Mouse (Mus musculus) CH12.LX (cell line): ENCODE measurements at regions not wholly inside any gene's neighbourhood (a gene's known extent, or its start where the extent isn't known, plus 50 kb on each side); places are given as distances from the start of the nearest gene placed in this dataset.

Experiments used
- CTCF ChIP-seq, 2 experiments: IDR thresholded peaks in 1 of 2; conservative IDR thresholded peaks in 1 of 2; 2 replicates each; pipeline ENCODE4 v1.5.1; 2011 to 2012; ENCODE audit warnings: low read depth in 2 of 2, low read length in 2 of 2, improper control_type of control experiment in 1 of 2, inconsistent platforms in 1 of 2, mild to moderate bottlenecking in 1 of 2, moderate library complexity in 1 of 2
- E2F4 ChIP-seq: IDR thresholded peaks from 2 replicates; pipeline ENCODE4 v1.6.1; 2011; ENCODE audit warnings: low read depth, low read length, improper control_type of control experiment; ENCODE audit not compliant: insufficient replicate concordance
- EP300 ChIP-seq: IDR thresholded peaks from 2 replicates; pipeline ENCODE4 v1.6.1; 2011; ENCODE audit warnings: low read length, improper control_type of control experiment
- JUND ChIP-seq: conservative IDR thresholded peaks from 2 replicates; pipeline ENCODE4 v1.6.1; 2011; ENCODE audit warnings: low read depth, low read length, improper control_type of control experiment
- POLR2A ChIP-seq: IDR thresholded peaks from 2 replicates; pipeline ENCODE4 v1.6.1; 2011; ENCODE audit warnings: low read depth, mild to moderate bottlenecking, improper control_type of control experiment, low read length
- ZMIZ1 ChIP-seq: IDR thresholded peaks from 2 replicates; pipeline ENCODE4 v1.6.1; 2012; ENCODE audit warnings: low read depth, mild to moderate bottlenecking, inconsistent platforms, low read length, improper control_type of control experiment

GRCm38 (mm10) chr10:119034396-119034795 lies 164.4 kb upstream of the Dyrk2 start:
- TF ChIP-seq JUND (no peak), CTCF (conservative IDR thresholded peaks at IDR 0.05 in 1 of 2, IDR thresholded peaks at IDR 0.05 in 1 of 2; ENCODE audit: low read depth in 2 of 2, low read length in 2 of 2) (no peak), EP300 (no peak), E2F4 (no peak), POLR2A (no peak), ZMIZ1 (no peak)
